Mouse (Mus musculus): ENCODE results near the gene Kcnj4.

- TF ChIP-seq CTCF (conservative IDR thresholded peaks at IDR 0.05; ENCODE audit: low read length) (no peak), POU5F1 (IDR thresholded peaks at IDR 0.05; ENCODE audit: borderline replicate concordance, low read length) (no peak)
Measured at GRCm38 (mm10) chr15:79510425-79510824, 5.4 kb upstream of the Kcnj4 start.
